Mouse (Mus musculus): ENCODE data around the gene Abcb1a.
"Not testable (repeated sequence)": the region's sequence is repeated elsewhere in the genome, so short reads cannot be mapped to it uniquely, and the experiment has no call there.

Gene Abcb1a

GRCm38 (mm10) chr5:8727760-8728159 is 67.9 kb downstream of the Abcb1a start:
- no peak for DNase-seq (ENCODE audit: low spot score)

GRCm38 (mm10) chr5:8732639-8733038 is 72.8 kb downstream of the Abcb1a start:
- no peak for DNase-seq (ENCODE audit: low spot score)

GRCm38 (mm10) chr5:8733307-8733706 is 73.4 kb downstream of the Abcb1a start:
- not testable (repeated sequence) for DNase-seq (ENCODE audit: low spot score)

- DNase-seq (ENCODE audit: low spot score) = no peak
These were observed 76.5 kb downstream of the Abcb1a start for GRCm38 (mm10) chr5:8736389-8736788.

GRCm38 (mm10) chr5:8737062-8737461 is 77.2 kb downstream of the Abcb1a start:
- DNase-seq (ENCODE audit: low spot score) = no peak

- DNase-seq (ENCODE audit: low spot score) = not testable (repeated sequence)
These were observed 87.4 kb downstream of the Abcb1a start for GRCm38 (mm10) chr5:8747244-8747643.

GRCm38 (mm10) chr5:8772866-8773265 is 113.0 kb downstream of the Abcb1a start:
- no peak for DNase-seq (ENCODE audit: low spot score)

- no peak for DNase-seq (ENCODE audit: low spot score)
These were observed 118.4 kb downstream of the Abcb1a start for GRCm38 (mm10) chr5:8778311-8778710.

GRCm38 (mm10) chr5:8778751-8779150 is 118.9 kb downstream of the Abcb1a start:
- no peak for DNase-seq (ENCODE audit: low spot score)

GRCm38 (mm10) chr5:8792281-8792680 is 132.4 kb downstream of the Abcb1a start:
- no peak for DNase-seq (ENCODE audit: low spot score)

Measured in spleen, adult 12 weeks (tissue).